Mouse (Mus musculus): ENCODE data around the gene 6030408B16Rik. TPM values are rescaled to one million over a fixed set of nuclear protein-coding genes. Genes with fewer than 3 reads are reported as not detected.
A peak's percentile ranks its signal among the peaks of the same experiment; 100 is the strongest.

Gene 6030408B16Rik
- polyA plus RNA-seq, 1 experiment from 2014 or later: 0.15 TPM

DNA sequence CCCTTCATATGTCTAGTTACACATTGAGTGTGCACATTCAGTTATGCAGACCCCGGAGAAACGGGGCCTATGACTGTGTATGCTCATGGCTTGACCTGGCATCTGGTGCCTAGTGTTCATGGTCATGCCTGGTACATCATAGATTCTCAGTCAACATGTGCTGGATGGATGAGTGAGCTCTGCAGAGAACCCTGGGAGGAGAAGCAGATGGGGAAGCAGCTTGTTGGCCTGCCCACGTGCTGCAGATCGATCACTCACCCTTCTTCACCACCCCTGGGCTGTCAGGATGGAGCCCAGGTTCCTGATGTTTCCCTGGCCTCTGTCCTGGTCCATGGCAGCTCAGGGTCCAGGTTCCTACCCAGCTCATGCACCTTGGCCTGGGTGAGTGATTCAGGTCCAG lies 13.4 kb downstream of the 6030408B16Rik start:
- Histone ChIP-seq H3K27ac (replicated peaks) (no peak overlapping the region), H3K36me3 (no peaks in the 10 kb centered on the region), H3K9ac (replicated peaks) (no peak overlapping the region), H3K9me3 (no peaks in the 10 kb centered on the region), H3K4me1 (peaks cover 5% of the 10 kb centered on the region), H3K4me2 (replicated peaks) (no peak overlapping the region), H3K4me3 (no peak overlapping the region), H3K27me3 (no peaks in the 10 kb centered on the region)
- no peak for ATAC-seq (ENCODE audit: low FRiP score, low read depth)
- 96% methylated on average over 4 of the region's 4 CpGs for WGBS

DNA sequence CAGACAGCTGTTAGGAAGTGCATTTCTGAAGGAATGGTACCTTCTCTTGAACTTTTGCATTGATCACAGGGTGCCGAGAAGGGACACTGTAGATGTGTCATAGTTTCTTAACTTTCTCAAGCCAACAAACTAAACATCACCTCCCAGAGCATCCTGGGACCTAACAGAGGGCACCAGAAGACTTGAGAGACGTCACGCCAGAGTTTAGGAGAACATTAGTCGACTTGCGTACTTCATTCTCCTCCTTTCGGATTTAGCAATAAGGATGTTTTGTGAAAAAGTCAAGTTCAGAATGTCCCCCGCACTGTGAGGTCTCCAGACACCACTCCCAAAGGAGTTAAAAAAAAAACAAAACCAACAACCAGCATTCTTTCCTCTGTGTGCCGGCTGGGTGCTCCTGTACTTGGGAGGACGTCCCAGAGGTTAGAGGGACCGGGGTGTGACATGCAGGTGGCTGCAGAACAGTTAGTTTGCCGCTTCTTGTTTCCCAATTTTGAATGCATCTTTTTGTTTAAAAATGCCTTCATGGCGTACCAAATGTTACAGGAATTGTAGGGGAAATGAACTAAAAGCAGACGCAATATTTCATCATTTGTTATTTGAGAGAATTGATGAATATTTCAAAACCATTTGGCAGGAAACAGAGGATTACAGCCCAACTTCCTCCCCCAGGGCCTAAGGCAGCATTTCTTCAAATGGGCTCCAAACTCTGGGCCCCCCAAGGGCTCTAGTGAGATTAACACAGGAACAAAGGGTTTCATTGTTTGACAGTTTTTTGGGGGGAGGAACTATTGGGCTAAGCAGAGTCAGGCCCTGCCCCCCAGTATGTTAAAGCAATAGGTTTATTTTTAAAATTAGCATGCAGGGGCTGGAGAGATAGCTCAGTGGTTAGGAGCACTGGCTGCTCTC lies 15.7 kb downstream of the 6030408B16Rik start:
- 63% methylated on average over 13 of the region's 13 CpGs for WGBS
- Histone ChIP-seq H3K4me2 (replicated peaks) (no peak overlapping the region), H3K27ac (replicated peaks) (no peak overlapping the region), H3K4me3 (no peak overlapping the region), H3K27me3 (0 out of 2 replicates have a peak, but pooled peaks cover 5% of the 10 kb centered on the region), H3K9ac (replicated peaks) (no peak overlapping the region), H3K9me3 (no peaks in the 10 kb centered on the region), H3K4me1 (peaks cover 5% of the 10 kb centered on the region), H3K36me3 (no peaks in the 10 kb centered on the region)
- ATAC-seq (ENCODE audit: low FRiP score, low read depth): no peak

DNA sequence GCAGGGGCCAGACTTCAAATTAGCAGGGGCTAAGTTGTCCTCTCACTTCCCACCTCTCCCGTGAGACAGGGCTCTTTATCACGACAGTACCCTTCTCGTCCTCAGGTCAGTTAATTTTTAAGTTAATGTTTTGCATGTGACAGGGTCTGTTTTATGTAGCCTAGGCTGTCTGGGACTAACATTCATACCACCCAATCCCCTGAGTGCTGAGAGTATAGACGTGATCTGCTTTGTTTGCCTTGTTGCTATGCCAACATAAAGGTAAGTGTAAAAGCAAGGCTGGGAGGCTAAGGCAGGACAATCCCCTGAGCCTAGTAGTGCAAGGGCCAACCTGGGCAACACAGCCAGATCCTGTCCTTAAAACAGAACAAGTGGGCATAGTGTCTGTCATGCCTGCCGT lies 16.5 kb downstream of the 6030408B16Rik start:
- Histone ChIP-seq H3K4me2 (replicated peaks) (no peak overlapping the region), H3K9ac (replicated peaks) (no peak overlapping the region), H3K4me1 (peaks cover 5% of the 10 kb centered on the region), H3K9me3 (no peaks in the 10 kb centered on the region), H3K36me3 (no peaks in the 10 kb centered on the region), H3K27me3 (0 out of 2 replicates have a peak, but pooled peaks cover 5% of the 10 kb centered on the region), H3K4me3 (no peak overlapping the region), H3K27ac (replicated peaks) (no peak overlapping the region)
- ATAC-seq (ENCODE audit: low FRiP score, low read depth): no peak
- WGBS: 55% methylated on average over 5 of the region's 5 CpGs

DNA sequence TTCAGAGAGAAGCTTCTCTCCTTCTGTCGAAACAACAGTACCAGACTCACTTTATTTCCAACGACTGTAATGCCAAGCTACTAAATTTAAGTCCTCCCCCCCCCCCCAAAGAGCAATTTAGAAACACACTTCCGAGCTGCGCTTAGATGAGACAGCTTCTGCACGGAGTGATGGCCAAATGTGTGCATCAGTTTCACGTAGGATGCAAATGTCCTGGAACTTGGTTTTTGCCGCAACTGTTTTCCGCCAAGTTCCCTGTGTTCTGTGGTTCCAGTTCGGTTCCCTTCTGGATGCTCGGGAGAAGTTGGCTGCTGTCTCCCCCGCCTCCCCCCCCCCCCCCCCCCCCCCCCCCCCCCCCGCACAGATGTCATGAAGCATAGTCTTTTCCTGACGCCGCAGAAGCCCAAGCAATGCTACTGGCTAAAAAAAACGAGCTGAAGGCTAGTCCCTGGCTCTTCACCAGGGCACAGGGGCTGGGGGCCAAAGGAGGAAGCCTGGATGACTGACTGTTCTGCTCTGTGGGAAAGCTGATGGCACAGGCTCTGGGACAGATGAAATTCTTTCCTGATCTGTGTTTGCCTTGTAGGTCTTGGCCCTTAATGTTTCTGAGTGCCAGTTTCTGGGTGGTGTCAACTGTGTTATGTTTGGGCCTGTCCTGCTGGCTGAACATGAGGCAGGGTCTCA lies 18.2 kb downstream of the 6030408B16Rik start:
- 68% methylated on average over 11 of the region's 15 CpGs for WGBS

DNA sequence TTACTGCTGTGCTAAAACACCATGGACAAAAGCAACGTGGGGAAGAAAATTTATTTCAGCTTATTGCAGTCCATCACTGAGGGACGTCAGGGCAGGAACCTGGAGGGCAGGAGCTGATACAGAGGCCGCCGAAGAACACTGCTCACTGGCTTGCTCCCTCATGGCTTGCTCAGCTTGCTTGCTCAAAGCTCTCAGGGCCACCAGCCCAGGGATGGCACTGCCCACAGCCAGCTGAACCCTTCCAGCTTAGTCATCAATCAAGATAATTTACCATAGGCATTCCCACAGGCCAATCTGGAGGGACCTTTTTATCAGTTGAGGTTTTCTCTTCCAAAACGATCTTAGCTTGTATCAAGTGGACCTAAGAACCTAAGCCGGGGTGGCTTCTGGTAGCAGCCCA lies 19.0 kb downstream of the 6030408B16Rik start:
- Histone ChIP-seq H3K4me1 (peaks cover 17% of the 10 kb centered on the region), H3K4me3 (no peak overlapping the region), H3K4me2 (replicated peaks) (no peak overlapping the region), H3K36me3 (no peaks in the 10 kb centered on the region), H3K27ac (replicated peaks) (no peak overlapping the region), H3K9me3 (0 out of 2 replicates have a peak, but pooled peaks cover 3% of the 10 kb centered on the region), H3K27me3 (0 out of 2 replicates have a peak, but pooled peaks cover 5% of the 10 kb centered on the region), H3K9ac (replicated peaks) (no peak overlapping the region)
- ATAC-seq (ENCODE audit: low FRiP score, low read depth): no peak
- WGBS: 86% methylated on average over 6 of the region's 6 CpGs

More for the DNA sequence above, 18.2 kb downstream of the 6030408B16Rik start:
- no peak overlapping the region for H3K9ac ChIP-seq (replicated peaks)
- no peak for ATAC-seq (ENCODE audit: low FRiP score, low read depth)
- no peak overlapping the region for H3K4me2 ChIP-seq (replicated peaks)
- H3K4me1 ChIP-seq: peaks cover 12% of the 10 kb centered on the region
- H3K4me3 ChIP-seq: no peak overlapping the region
- no peak overlapping the region for H3K27ac ChIP-seq (replicated peaks)
- H3K9me3 ChIP-seq: 0 out of 2 replicates have a peak, but pooled peaks cover 3% of the 10 kb centered on the region
- H3K27me3 ChIP-seq: 0 out of 2 replicates have a peak, but pooled peaks cover 5% of the 10 kb centered on the region
- no peaks in the 10 kb centered on the region for H3K36me3 ChIP-seq

DNA sequence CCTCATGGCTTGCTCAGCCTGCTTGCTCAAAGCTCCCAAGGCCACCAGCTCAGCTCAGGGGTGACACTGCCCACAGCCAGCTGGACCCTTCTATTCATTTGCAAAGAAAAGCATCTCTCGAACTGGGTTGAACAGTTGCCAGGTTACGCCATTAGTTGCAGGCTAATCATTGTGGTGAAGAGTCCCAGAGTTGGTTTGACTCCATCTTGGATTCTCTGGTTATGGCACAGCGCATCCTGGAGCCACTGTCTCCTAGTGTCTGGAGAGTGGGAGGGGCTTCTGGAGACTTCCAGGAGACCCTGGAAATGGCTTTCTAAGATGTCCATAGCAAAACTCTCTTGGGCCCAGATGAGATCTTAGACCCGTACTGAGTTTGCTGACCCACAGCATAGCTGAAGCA lies 22.4 kb downstream of the 6030408B16Rik start:
- H3K27ac ChIP-seq (replicated peaks): no peak overlapping the region
- H3K4me1 ChIP-seq: peaks cover 12% of the 10 kb centered on the region; the same call in 1 of the 2 replicates
- no peak overlapping the region for H3K9ac ChIP-seq (replicated peaks)
- WGBS: 80% methylated on average over 4 of the region's 4 CpGs
- ATAC-seq (ENCODE audit: low FRiP score, low read depth): peak; percentile 52
- H3K27me3 ChIP-seq: 0 out of 2 replicates have a peak, but pooled peaks cover 5% of the 10 kb centered on the region
- 0 out of 2 replicates have a peak, but pooled peaks cover 3% of the 10 kb centered on the region for H3K9me3 ChIP-seq
- H3K4me3 ChIP-seq: no peak overlapping the region
- H3K4me2 ChIP-seq (replicated peaks): no peak overlapping the region
- H3K36me3 ChIP-seq: no peaks in the 10 kb centered on the region

DNA sequence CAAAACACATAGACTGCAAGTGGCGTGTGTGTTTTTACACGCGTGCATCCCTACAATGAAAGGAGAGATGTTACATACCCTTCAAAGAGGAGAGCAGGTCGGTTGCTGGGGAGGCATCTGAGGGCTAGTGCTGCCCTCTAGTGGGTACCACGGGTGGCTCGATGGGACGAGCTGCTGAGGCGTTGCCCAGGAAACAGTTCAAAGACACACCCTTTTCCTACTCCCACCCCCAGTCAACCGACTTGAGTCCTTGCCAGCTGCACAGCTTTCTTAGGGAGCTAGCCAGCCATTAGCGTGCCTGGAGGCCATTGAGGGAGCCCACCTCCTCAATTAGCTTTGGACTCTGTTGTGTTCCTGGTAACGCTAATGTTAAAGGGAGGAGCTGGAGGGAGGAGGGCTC lies 22.8 kb downstream of the 6030408B16Rik start:
- Histone ChIP-seq H3K36me3 (no peaks in the 10 kb centered on the region), H3K4me2 (replicated peaks) (peak overlapping the region; percentile 37), H3K27me3 (0 out of 2 replicates have a peak, but pooled peaks cover 5% of the 10 kb centered on the region), H3K4me1 (peaks cover 12% of the 10 kb centered on the region; the same call in 1 of the 2 replicates), H3K27ac (replicated peaks) (no peak overlapping the region), H3K9ac (replicated peaks) (no peak overlapping the region), H3K4me3 (no peak overlapping the region), H3K9me3 (0 out of 2 replicates have a peak, but pooled peaks cover 3% of the 10 kb centered on the region)
- 8% methylated on average over 10 of the region's 11 CpGs for WGBS
- peak; percentile 76 for ATAC-seq (ENCODE audit: low FRiP score, low read depth)

DNA sequence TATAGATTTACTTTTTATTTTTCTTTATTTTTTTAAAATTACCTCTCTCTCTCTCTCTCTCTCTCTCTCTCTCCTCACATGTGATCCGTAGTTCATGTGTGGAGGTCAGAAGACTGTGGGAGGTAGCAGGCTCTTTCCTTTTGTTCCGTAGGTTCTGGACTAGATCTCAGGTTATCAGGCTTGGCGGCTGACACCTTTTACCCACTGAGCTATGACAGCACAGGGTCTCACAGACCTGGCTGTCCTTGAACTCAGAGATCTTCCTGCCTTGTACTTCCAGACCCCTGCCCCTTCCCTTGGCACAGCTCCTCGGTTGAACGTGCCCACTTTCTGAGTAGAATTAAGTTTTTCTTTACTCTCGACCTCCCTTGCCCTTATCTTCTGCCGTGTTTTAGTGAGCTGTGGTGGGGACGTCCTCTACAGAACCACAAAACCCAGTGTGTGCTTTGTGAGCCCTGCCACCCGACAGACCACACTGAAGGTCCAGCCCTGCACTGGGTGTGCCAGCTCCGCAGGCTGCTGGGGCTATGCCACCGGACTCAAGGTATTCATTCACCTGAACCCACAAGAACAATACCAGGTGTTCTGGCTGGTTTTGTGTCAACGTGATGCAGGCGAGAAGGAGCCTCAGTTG lies 23.4 kb downstream of the 6030408B16Rik start:
- Histone ChIP-seq H3K4me2 (replicated peaks) (peak overlapping the region; percentile 37), H3K4me3 (no peak overlapping the region), H3K36me3 (no peaks in the 10 kb centered on the region), H3K9me3 (0 out of 2 replicates have a peak, but pooled peaks cover 3% of the 10 kb centered on the region), H3K9ac (replicated peaks) (no peak overlapping the region), H3K27me3 (0 out of 2 replicates have a peak, but pooled peaks cover 5% of the 10 kb centered on the region), H3K4me1 (peaks cover 12% of the 10 kb centered on the region; the same call in 1 of the 2 replicates), H3K27ac (replicated peaks) (no peak overlapping the region)
- 76% methylated on average over 13 of the region's 13 CpGs for WGBS
- ATAC-seq (ENCODE audit: low FRiP score, low read depth): peak; percentile 54; the same call in 1 of the 2 replicates

DNA sequence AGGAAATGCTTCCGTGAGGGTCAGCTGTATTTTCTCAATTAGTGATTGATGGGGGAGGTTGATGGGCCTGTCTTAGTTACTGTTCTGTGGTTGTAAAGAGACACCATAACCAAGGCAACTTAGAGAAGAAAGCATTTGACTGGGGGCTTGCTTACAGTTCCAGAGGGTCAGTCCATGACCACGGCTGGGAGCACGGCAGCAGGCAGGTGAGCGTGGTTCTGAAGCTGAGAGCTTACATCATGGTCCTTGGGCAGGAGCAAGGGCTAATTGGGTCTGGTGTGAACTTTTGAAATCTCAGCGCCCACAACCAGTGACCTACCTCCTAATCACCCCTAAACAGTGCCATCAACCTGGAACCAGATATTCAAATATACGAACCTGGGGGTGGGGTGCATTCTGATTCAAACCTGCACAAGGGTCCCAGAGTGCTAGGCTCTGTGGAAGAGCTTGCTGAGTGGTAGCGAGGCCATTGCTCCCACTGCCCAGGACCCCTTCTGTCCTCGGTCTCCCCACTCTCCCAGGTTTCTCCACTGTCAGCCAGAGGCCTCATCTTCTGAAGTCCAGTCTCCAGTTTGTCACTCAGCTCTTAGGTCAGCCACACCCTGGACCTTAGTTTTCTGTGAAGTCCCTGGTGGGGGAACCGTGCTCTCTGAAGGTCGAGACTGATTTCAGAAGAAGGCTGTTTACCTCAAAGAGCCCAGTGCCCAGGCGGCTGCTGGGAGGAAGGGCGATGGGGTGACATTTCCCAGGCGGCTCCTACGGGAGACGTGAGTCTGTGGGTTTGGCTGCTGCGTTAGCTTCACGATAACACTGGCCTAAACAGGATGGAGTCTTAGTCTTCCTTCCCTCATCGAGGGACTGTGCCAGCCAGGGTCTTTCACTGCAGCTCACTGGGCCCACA lies 24.2 kb downstream of the 6030408B16Rik start:
- H3K27ac ChIP-seq (replicated peaks): no peak overlapping the region
- H3K27me3 ChIP-seq: no peaks in the 10 kb centered on the region
- peaks cover 12% of the 10 kb centered on the region; the same call in 1 of the 2 replicates for H3K4me1 ChIP-seq
- 0 out of 2 replicates have a peak, but pooled peaks cover 3% of the 10 kb centered on the region for H3K9me3 ChIP-seq
- no peaks in the 10 kb centered on the region for H3K36me3 ChIP-seq
- no peak overlapping the region for H3K4me2 ChIP-seq (replicated peaks)
- no peak overlapping the region for H3K9ac ChIP-seq (replicated peaks)
- ATAC-seq (ENCODE audit: low FRiP score, low read depth): no peak
- 84% methylated on average over 18 of the region's 18 CpGs for WGBS
- no peak overlapping the region for H3K4me3 ChIP-seq

DNA sequence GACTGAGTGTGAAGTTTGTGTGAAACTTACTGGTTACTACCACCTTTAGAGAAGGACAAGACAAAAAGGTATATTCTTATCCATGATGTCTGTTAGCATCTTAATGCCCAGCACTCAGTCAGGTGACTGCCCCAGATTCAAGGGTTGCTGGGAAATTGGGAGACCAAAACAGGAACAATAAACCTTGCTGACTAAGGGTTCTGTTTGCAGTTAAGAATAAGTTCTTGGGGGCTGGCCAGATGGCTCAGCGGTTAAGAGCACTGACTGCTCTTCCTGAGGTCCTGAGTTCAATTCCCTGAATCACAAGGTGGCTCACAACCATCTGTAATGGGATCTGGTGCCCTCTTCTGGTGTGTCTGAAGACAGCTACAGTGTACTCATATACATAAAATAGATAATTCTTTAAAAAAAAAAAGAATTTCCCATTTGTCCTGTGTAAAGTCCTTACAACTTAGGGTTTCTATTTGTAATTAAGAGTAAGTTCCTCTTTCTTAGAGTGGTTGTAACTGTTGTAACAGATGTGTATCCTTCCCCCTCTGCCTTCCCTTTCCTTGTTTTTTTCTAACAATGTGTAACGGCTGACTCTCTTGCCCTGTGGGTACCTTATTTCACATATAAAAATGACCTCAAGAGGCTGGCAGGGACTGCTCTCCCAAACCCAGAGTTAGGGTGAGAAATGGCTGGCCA lies 24.9 kb downstream of the 6030408B16Rik start:
- H3K4me2 ChIP-seq (replicated peaks): no peak overlapping the region
- no peak overlapping the region for H3K9ac ChIP-seq (replicated peaks)
- H3K27ac ChIP-seq (replicated peaks): no peak overlapping the region
- 76% methylated on average over 2 of the region's 2 CpGs for WGBS
- 0 out of 2 replicates have a peak, but pooled peaks cover 3% of the 10 kb centered on the region for H3K9me3 ChIP-seq
- no peak overlapping the region for H3K4me3 ChIP-seq
- no peaks in the 10 kb centered on the region for H3K36me3 ChIP-seq
- no peak for ATAC-seq (ENCODE audit: low FRiP score, low read depth)
- no peaks in the 10 kb centered on the region for H3K27me3 ChIP-seq
- peaks cover 12% of the 10 kb centered on the region; the same call in 1 of the 2 replicates for H3K4me1 ChIP-seq

Data from midbrain, embryonic 12.5 days (tissue).